Mouse (Mus musculus) CH12.LX (cell line): Measurements from ENCODE around the gene Prkca. TPM values are rescaled to one million over a fixed set of nuclear protein-coding genes. Genes with fewer than 3 reads are reported as not detected.

Experiments
- DNase-seq: peaks from one replicate; pipeline ENCODE4 v3.0.0-alpha.2; 2013; ENCODE audit errors: extremely low read depth
- H3K27ac ChIP-seq: 2 replicates; pipeline ENCODE4 v1.5.1; 2012; ENCODE audit warnings: low read depth, mild to moderate bottlenecking, control low read depth, moderate library complexity; ENCODE audit not compliant: insufficient read depth
- H3K27me3 ChIP-seq: replicated peaks from 2 replicates; pipeline ENCODE3; 2012; ENCODE audit warnings: inconsistent platforms
- H3K36me3 ChIP-seq, 2 experiments: replicated peaks in 1 of 2; 2 replicates each; pipeline versions ENCODE3 to v1.6.1; 2012; ENCODE audit warnings: inconsistent platforms in 1 of 2, low read length in 1 of 2, mild to moderate bottlenecking in 1 of 2, mixed read lengths in 1 of 2, moderate library complexity in 1 of 2; ENCODE audit not compliant: control insufficient read depth in 1 of 2, insufficient read depth in 1 of 2
- H3K4me1 ChIP-seq, 2 experiments: 2 replicates each; pipeline ENCODE4 v1.6.1; 2012; ENCODE audit warnings: inconsistent platforms in 1 of 2, moderate library complexity in 1 of 2; ENCODE audit not compliant: insufficient read depth in 2 of 2, control insufficient read depth in 1 of 2
- H3K4me2 ChIP-seq: 2 replicates; pipeline ENCODE4 v1.6.1; 2012; ENCODE audit warnings: low read depth, mild to moderate bottlenecking, control low read depth; ENCODE audit not compliant: poor library complexity, insufficient read depth, severe bottlenecking
- H3K4me3 ChIP-seq, 3 experiments: fragments of 150-350 bp in 1 of 3; sonication (generic) in 1 of 3; replicated peaks in 1 of 3; 2 replicates each; pipeline versions ENCODE3 to v1.5.1; 2011 to 2012; ENCODE audit warnings: low read depth in 2 of 3, low read length in 2 of 3, mild to moderate bottlenecking in 2 of 3, moderate library complexity in 2 of 3, control low read depth in 1 of 3, improper control_type of control experiment in 1 of 3, inconsistent platforms in 1 of 3, mixed read lengths in 1 of 3; ENCODE audit not compliant: poor library complexity in 1 of 3
- H3K79me2 ChIP-seq: replicated peaks from 2 replicates; pipeline ENCODE4 v1.6.1; 2012; ENCODE audit warnings: mild to moderate bottlenecking, moderate library complexity; ENCODE audit not compliant: control insufficient read depth, poor library complexity, insufficient read depth, severe bottlenecking; ENCODE audit errors: extremely low read depth
- H3K9ac ChIP-seq: 2 replicates; pipeline ENCODE4 v1.6.1; 2012; ENCODE audit warnings: low read depth, mild to moderate bottlenecking, control low read depth, moderate library complexity; ENCODE audit not compliant: insufficient read depth
- H3K9me3 ChIP-seq: replicated peaks from 2 replicates; pipeline ENCODE3; 2012; ENCODE audit warnings: low read length, inconsistent platforms, mixed read lengths
- BHLHE40 ChIP-seq: IDR thresholded peaks from 2 replicates; pipeline ENCODE4 v1.6.1; 2011; ENCODE audit warnings: mild to moderate bottlenecking, low read depth, low read length, improper control_type of control experiment
- CHD1 ChIP-seq: IDR thresholded peaks from 2 replicates; pipeline ENCODE4 v1.6.1; 2012; ENCODE audit warnings: low read depth, low read length, improper control_type of control experiment, inconsistent platforms
- CHD2 ChIP-seq: IDR thresholded peaks from 2 replicates; pipeline ENCODE4 v1.6.1; 2011; ENCODE audit warnings: low read length, improper control_type of control experiment
- CTCF ChIP-seq, 2 experiments: IDR thresholded peaks in 1 of 2; conservative IDR thresholded peaks in 1 of 2; 2 replicates each; pipeline ENCODE4 v1.5.1; 2011 to 2012; ENCODE audit warnings: low read depth in 2 of 2, low read length in 2 of 2, improper control_type of control experiment in 1 of 2, inconsistent platforms in 1 of 2, mild to moderate bottlenecking in 1 of 2, moderate library complexity in 1 of 2
- E2F4 ChIP-seq: IDR thresholded peaks from 2 replicates; pipeline ENCODE4 v1.6.1; 2011; ENCODE audit warnings: low read depth, low read length, improper control_type of control experiment; ENCODE audit not compliant: insufficient replicate concordance
- ELF1 ChIP-seq: IDR thresholded peaks from 2 replicates; pipeline ENCODE4 v1.6.1; 2014; ENCODE audit warnings: low read depth, mild to moderate bottlenecking, inconsistent platforms, low read length, improper control_type of control experiment
- EP300 ChIP-seq: IDR thresholded peaks from 2 replicates; pipeline ENCODE4 v1.6.1; 2011; ENCODE audit warnings: low read length, improper control_type of control experiment
- ETS1 ChIP-seq: conservative IDR thresholded peaks from 2 replicates; pipeline ENCODE4 v1.6.1; 2012; ENCODE audit warnings: low read depth, mild to moderate bottlenecking, inconsistent platforms, low read length, improper control_type of control experiment, moderate library complexity
- GABPA ChIP-seq: IDR thresholded peaks from 2 replicates; pipeline ENCODE4 v1.6.1; 2012; ENCODE audit warnings: low read depth, low read length, improper control_type of control experiment, inconsistent platforms; ENCODE audit not compliant: insufficient replicate concordance
- HCFC1 ChIP-seq: IDR thresholded peaks from 2 replicates; pipeline ENCODE4 v1.6.1; 2012; ENCODE audit warnings: low read depth, mild to moderate bottlenecking, inconsistent platforms, low read length, improper control_type of control experiment
- IRF4 ChIP-seq: IDR thresholded peaks from 2 replicates; pipeline ENCODE4 v1.6.1; 2014; ENCODE audit warnings: low read depth, mild to moderate bottlenecking, inconsistent platforms, low read length, improper control_type of control experiment
- JUN ChIP-seq: IDR thresholded peaks from 2 replicates; pipeline ENCODE4 v1.6.1; 2011; ENCODE audit warnings: low read depth, mild to moderate bottlenecking, low read length, improper control_type of control experiment, moderate library complexity; ENCODE audit not compliant: insufficient read depth
- JUND ChIP-seq: conservative IDR thresholded peaks from 2 replicates; pipeline ENCODE4 v1.6.1; 2011; ENCODE audit warnings: low read depth, low read length, improper control_type of control experiment
- KAT2A ChIP-seq: IDR thresholded peaks from 2 replicates; pipeline ENCODE4 v1.6.1; 2012; ENCODE audit warnings: low read length, improper control_type of control experiment, inconsistent platforms; ENCODE audit not compliant: insufficient replicate concordance
- MAFK ChIP-seq: IDR thresholded peaks from 2 replicates; pipeline ENCODE4 v1.6.1; 2011; ENCODE audit warnings: low read length, improper control_type of control experiment; ENCODE audit not compliant: insufficient replicate concordance
- MAX ChIP-seq: IDR thresholded peaks from 2 replicates; pipeline ENCODE4 v1.6.1; 2011; ENCODE audit warnings: low read length, improper control_type of control experiment
- MAZ ChIP-seq: IDR thresholded peaks from 2 replicates; pipeline ENCODE4 v1.6.1; 2012; ENCODE audit warnings: low read depth, mild to moderate bottlenecking, inconsistent platforms, low read length, improper control_type of control experiment, moderate library complexity
- MEF2A ChIP-seq: IDR thresholded peaks from 2 replicates; pipeline ENCODE4 v1.6.1; 2014; ENCODE audit warnings: low read depth, mild to moderate bottlenecking, inconsistent platforms, low read length, improper control_type of control experiment, borderline replicate concordance
- MXI1 ChIP-seq: IDR thresholded peaks from 2 replicates; pipeline ENCODE4 v1.6.1; 2011; ENCODE audit warnings: mild to moderate bottlenecking, low read depth, low read length, improper control_type of control experiment
- MYC ChIP-seq: IDR thresholded peaks from 2 replicates; pipeline ENCODE4 v1.6.1; 2011; ENCODE audit warnings: low read depth, mild to moderate bottlenecking, improper control_type of control experiment, low read length
- NELFE ChIP-seq: IDR thresholded peaks from 2 replicates; pipeline ENCODE4 v1.6.1; 2011; ENCODE audit warnings: low read depth, low read length, improper control_type of control experiment
- NRF1 ChIP-seq: IDR thresholded peaks from 2 replicates; pipeline ENCODE4 v1.6.1; 2014; ENCODE audit warnings: low read depth, mild to moderate bottlenecking, inconsistent platforms, low read length, improper control_type of control experiment, moderate library complexity
- PAX5 ChIP-seq: IDR thresholded peaks from 2 replicates; pipeline ENCODE4 v1.6.1; 2012; ENCODE audit warnings: low read length, inconsistent platforms, mixed read lengths
- POLR2A ChIP-seq: IDR thresholded peaks from 2 replicates; pipeline ENCODE4 v1.6.1; 2011; ENCODE audit warnings: low read depth, mild to moderate bottlenecking, improper control_type of control experiment, low read length
- POLR2AphosphoS2 ChIP-seq: IDR thresholded peaks from 2 replicates; pipeline ENCODE4 v1.6.1; 2011; ENCODE audit warnings: low read depth, low read length, improper control_type of control experiment
- RAD21 ChIP-seq: IDR thresholded peaks from 2 replicates; pipeline ENCODE4 v1.6.1; 2011; ENCODE audit warnings: low read depth, mild to moderate bottlenecking, low read length, improper control_type of control experiment, moderate library complexity
- RCOR1 ChIP-seq: conservative IDR thresholded peaks from 2 replicates; pipeline ENCODE4 v1.6.1; 2012; ENCODE audit warnings: low read depth, mild to moderate bottlenecking, inconsistent platforms, low read length, improper control_type of control experiment
- SIN3A ChIP-seq: IDR thresholded peaks from 2 replicates; pipeline ENCODE4 v1.6.1; 2012; ENCODE audit warnings: low read length, improper control_type of control experiment, inconsistent platforms
- SMC3 ChIP-seq: IDR thresholded peaks from 2 replicates; pipeline ENCODE4 v1.6.1; 2011; ENCODE audit warnings: low read depth, low read length, improper control_type of control experiment
- TBP ChIP-seq: conservative IDR thresholded peaks from 2 replicates; pipeline ENCODE4 v1.6.1; 2011; ENCODE audit warnings: low read depth, low read length, improper control_type of control experiment
- TCF12 ChIP-seq: IDR thresholded peaks from 2 replicates; pipeline ENCODE4 v1.6.1; 2014; ENCODE audit warnings: low read depth, mild to moderate bottlenecking, inconsistent platforms, low read length, improper control_type of control experiment
- UBTF ChIP-seq: IDR thresholded peaks from 2 replicates; pipeline ENCODE4 v1.6.1; 2012; ENCODE audit warnings: low read depth, mild to moderate bottlenecking, inconsistent platforms, low read length, improper control_type of control experiment, moderate library complexity
- USF1 ChIP-seq: IDR thresholded peaks from 2 replicates; pipeline ENCODE4 v1.6.1; 2014; ENCODE audit warnings: low read depth, mild to moderate bottlenecking, inconsistent platforms, low read length, improper control_type of control experiment
- USF2 ChIP-seq: conservative IDR thresholded peaks from 2 replicates; pipeline ENCODE4 v1.6.1; 2011; ENCODE audit warnings: low read depth, low read length, improper control_type of control experiment
- ZC3H11A ChIP-seq: IDR thresholded peaks from 2 replicates; pipeline ENCODE4 v1.6.1; 2012; ENCODE audit warnings: low read depth, mild to moderate bottlenecking, inconsistent platforms, low read length, improper control_type of control experiment
- ZKSCAN1 ChIP-seq: IDR thresholded peaks from 2 replicates; pipeline ENCODE4 v1.6.1; 2012; ENCODE audit warnings: low read depth, inconsistent platforms, low read length, improper control_type of control experiment, borderline replicate concordance
- ZMIZ1 ChIP-seq: IDR thresholded peaks from 2 replicates; pipeline ENCODE4 v1.6.1; 2012; ENCODE audit warnings: low read depth, mild to moderate bottlenecking, inconsistent platforms, low read length, improper control_type of control experiment
- ZNF384 ChIP-seq: IDR thresholded peaks from 2 replicates; pipeline ENCODE4 v1.6.1; 2012; ENCODE audit warnings: low read depth, low read length, improper control_type of control experiment, inconsistent platforms
- dilution Hi-C: fragments of 300-500 bp; cut with MboI; formaldehyde crosslinking; loops from 2 replicates; pipeline ENCODE4 v1.14.3; 2020; ENCODE audit warnings: low sequenced_read_pairs; ENCODE audit not compliant: extremely low pct_unique_long_range_greater_than_20kb, extremely low pct_ligation_motif_present
- in situ Hi-C: fragments of 300-500 bp; cut with MboI; formaldehyde crosslinking; loops from 3 replicates; pipeline ENCODE4 v1.14.3; 2019; ENCODE audit warnings: low sequenced_read_pairs, low pct_ligation_motif_present, low pct_unique_long_range_greater_than_20kb, mixed read lengths
- polyA plus RNA-seq: library from polyadenylated mRNA; unstranded; fragments of >175 nt; gene quantifications from 2 replicates; pipeline ENCODE4 v1.2.1, GENCODE M21; 2012; ENCODE audit warnings: low read depth; ENCODE audit not compliant: insufficient read length
- total RNA-seq, 2 experiments: library from RNA; depleted of rRNA; stranded (reverse); fragments of 300-350 nt in 1 of 2; fragments of >200 nt in 1 of 2; gene quantifications; 2 replicates each; pipeline ENCODE4 v1.2.3; 2012 to 2014

Gene Prkca
- total and polyA plus RNA-seq, 3 experiments = 40.0 to 107 (median 43.7) TPM

- peak overlapping the region in 1 of 3 experiments; percentile 37 for H3K4me3 ChIP-seq
- DNase-seq = peak; percentile 57
- H3K4me2 ChIP-seq = peak overlapping the region; percentile 52; the same call in 1 of the 2 replicates
- peaks cover 8% of the 10 kb centered on the region for H3K79me2 ChIP-seq
- no peak overlapping the region for H3K9ac ChIP-seq
- TF ChIP-seq ELF1 = no peak
- no peak for TF ChIP-seq NRF1
- TF ChIP-seq POLR2AphosphoS2 = no peak
- peak; percentile 64 for TF ChIP-seq BHLHE40
- TF ChIP-seq SMC3 = peak; percentile 17; the same call in 1 of the 2 replicates
- no peak for TF ChIP-seq UBTF
- no peak for TF ChIP-seq MXI1
- TF ChIP-seq POLR2A = no peak
- TF ChIP-seq MEF2A = peak; percentile 80; the same call in 1 of the 2 replicates
- TF ChIP-seq ZMIZ1 = no peak
- TF ChIP-seq CTCF (conservative IDR thresholded peaks at IDR 0.05 in 1 of 2, IDR thresholded peaks at IDR 0.05 in 1 of 2; ENCODE audit: low read depth in 2 of 2, low read length in 2 of 2) = 0 out of 4 replicates have a peak, but pooled peaks of 1 of the 2 experiments have one; percentile 1
- TF ChIP-seq USF2 = no peak
- TF ChIP-seq TBP = no peak
- TF ChIP-seq MAFK = no peak
- peak; percentile 72 for TF ChIP-seq EP300
- TF ChIP-seq MAX = no peak
- peak; percentile 63 for TF ChIP-seq JUN
- TF ChIP-seq MYC = 0 out of 2 replicates have a peak, but pooled peaks have one; percentile 37
- no peak for TF ChIP-seq USF1
- no peak for TF ChIP-seq HCFC1
- TF ChIP-seq KAT2A = no peak
- no peak for TF ChIP-seq ZNF384
- TF ChIP-seq E2F4 = no peak
- TF ChIP-seq ZC3H11A = no peak
- TF ChIP-seq RCOR1 = no peak; the same call in 1 of the 2 replicates
- peak; percentile 35; the same call in 1 of the 2 replicates for TF ChIP-seq SIN3A
- no peak for TF ChIP-seq CHD2
- no peak for TF ChIP-seq CHD1
- peak; percentile 58; the same call in 1 of the 2 replicates for TF ChIP-seq JUND
- peak; percentile 90 for TF ChIP-seq IRF4
- TF ChIP-seq RAD21 = no peak; the same call in none of the 2 replicates
- TF ChIP-seq TCF12 = 0 out of 2 replicates have a peak, but pooled peaks have one; percentile 47
- no peak for TF ChIP-seq GABPA
- no peak for TF ChIP-seq ZKSCAN1
- no peak for TF ChIP-seq NELFE
- no peak for TF ChIP-seq MAZ
- 0 out of 2 replicates have a peak, but pooled peaks have one; percentile 33 for TF ChIP-seq ETS1
- TF ChIP-seq PAX5 = no peak
- no peaks in the 10 kb centered on the region for H3K27me3 ChIP-seq
- H3K9me3 ChIP-seq = no peaks in the 10 kb centered on the region
- H3K4me1 ChIP-seq = peaks cover 23 to 77% of the 10 kb centered on the region in 2 experiments
- H3K36me3 ChIP-seq = peaks cover 0 to 70% of the 10 kb centered on the region in 2 experiments
- in situ Hi-C loops (no loop called here), dilution Hi-C loops (no loop called here)
- peak overlapping the region; percentile 54 for H3K27ac ChIP-seq
Measured at GRCm38 (mm10) chr11:108282850-108283459, 60.8 kb downstream of the Prkca start.
